Mouse (Mus musculus): Measurements from ENCODE around the gene Acot4.

- TF ChIP-seq CTCF (IDR thresholded peaks at IDR 0.05; ENCODE audit: borderline replicate concordance, insufficient read depth, low read length): no peak
- no peak for TF ChIP-seq POLR2A (IDR thresholded peaks at IDR 0.05; ENCODE audit: low read depth, low read length)
Measured at GRCm38 (mm10) chr12:84063833-84064232, 25.7 kb downstream of the Acot4 start.

All from embryonic fibroblast, embryonic 13.5 days (primary cell).